Mouse (Mus musculus) gastrocnemius, postnatal 25 days (tissue): ENCODE results near the gene Gm1979. TPM values are rescaled to one million over a fixed set of nuclear protein-coding genes. Genes with fewer than 3 reads are reported as not detected.
"Not testable (repeated sequence)": the region's sequence is repeated elsewhere in the genome, so short reads cannot be mapped to it uniquely, and the experiment has no call there.

Source experiments
- DNase-seq: peaks from one replicate; pipeline ENCODE4 v3.0.0; 2022
- long read RNA-seq, 2 experiments: library from polyadenylated mRNA; stranded (forward); transcript quantifications; one replicate each; pipeline ENCODE4 v2.0.0; 2021
- total RNA-seq, 2 experiments: library from RNA; stranded (reverse); gene quantifications; 1 replicate in 1 of 2; 2 replicates in 1 of 2; pipeline ENCODE4 v1.2.3; 2021

Gene Gm1979
- not detected for total RNA-seq
- long read RNA-seq, experiment 1, result 0 reads
- long read RNA-seq, experiment 2, result 0 reads

- DNase-seq, result not testable (repeated sequence)
Measured at GRCm38 (mm10) chr5:26004698-26005097, at the start of gene Gm1979. TSS of gene Gm1979 (minus strand) at chr5:26004798.

GRCm38 (mm10) chr5:26039458-26039857, 34.9 kb upstream of the Gm1979 start, which contains the start of gene Speer4a:
TSS of gene Speer4a (minus strand) at chr5:26039558.
- not testable (repeated sequence) for DNase-seq

- not testable (repeated sequence) for DNase-seq
Measured at GRCm38 (mm10) chr5:26022816-26023215, 18.2 kb upstream of the Gm1979 start, which contains the start of gene Gm5862. TSS of gene Gm5862 (minus strand) at chr5:26022916.

- DNase-seq, result not testable (repeated sequence)
Measured at GRCm38 (mm10) chr5:26007697-26008096, 3.1 kb upstream of the Gm1979 start.

- DNase-seq, result not testable (repeated sequence)
Measured at GRCm38 (mm10) chr5:26006937-26007695, 2.5 kb upstream of the Gm1979 start.

- DNase-seq, result not testable (repeated sequence)
Measured at GRCm38 (mm10) chr5:25988550-25988949, 16.0 kb downstream of the Gm1979 start, which contains the start of gene Gm21698. TSS of gene Gm21698 (minus strand) at chr5:25988650.

GRCm38 (mm10) chr5:25972563-25972962, 32.0 kb downstream of the Gm1979 start, which contains the start of gene Gm21680:
TSS of gene Gm21680 (minus strand) at chr5:25972663.
- DNase-seq, result not testable (repeated sequence)

- not testable (repeated sequence) for DNase-seq
Measured at GRCm38 (mm10) chr5:25957050-25957449, 47.5 kb downstream of the Gm1979 start.

GRCm38 (mm10) chr5:25956611-25957010, 48.0 kb downstream of the Gm1979 start:
- not testable (repeated sequence) for DNase-seq

GRCm38 (mm10) chr5:25954317-25954716, 50.3 kb downstream of the Gm1979 start, which contains the start of gene Gm21671:
TSS of gene Gm21671 (minus strand) at chr5:25954417.
- not testable (repeated sequence) for DNase-seq

Other genes with a start within 250 kb of the Gm1979 start
- gene Actr3b, start 244.8 kb downstream of the Gm1979 start, total RNA-seq, result 1 to 10 TPM in 1 of 2 experiments, under 1 TPM in 1; 0.67 to 1.8 TPM
- not detected for gene Gm21663, start 62.4 kb downstream of the Gm1979 start, total RNA-seq
- not detected for gene Gm21671, start 50.4 kb downstream of the Gm1979 start, total RNA-seq
- gene Gm21680, start 32.1 kb downstream of the Gm1979 start, total RNA-seq, result not detected
- gene Gm21698, start 16.1 kb downstream of the Gm1979 start, total RNA-seq, result not detected
- gene Gm5862, start 18.1 kb upstream of the Gm1979 start, total RNA-seq, result not detected
- not detected for gene Speer4a, start 34.8 kb upstream of the Gm1979 start, total RNA-seq
- not detected for gene Gm7347, start 53.8 kb upstream of the Gm1979 start, total RNA-seq
- not detected for gene Gm10471, start 84.5 kb upstream of the Gm1979 start, total RNA-seq
- gene 5031410I06Rik, start 100.6 kb upstream of the Gm1979 start, total RNA-seq, result not detected
- not detected for gene Gm10220, start 116.6 kb upstream of the Gm1979 start, total RNA-seq